Mouse (Mus musculus) neutrophil, adult 83 days (primary cell): ENCODE data around the gene Dnah10. TPM values are rescaled to one million over a fixed set of nuclear protein-coding genes. Genes with fewer than 3 reads are reported as not detected.

Experiments used
- total RNA-seq, 2 experiments: library from RNA; stranded (reverse); gene quantifications; one replicate each; pipeline ENCODE4 v1.2.4; 2023

Dnah10 gene
- total RNA-seq = not detected

DNA sequence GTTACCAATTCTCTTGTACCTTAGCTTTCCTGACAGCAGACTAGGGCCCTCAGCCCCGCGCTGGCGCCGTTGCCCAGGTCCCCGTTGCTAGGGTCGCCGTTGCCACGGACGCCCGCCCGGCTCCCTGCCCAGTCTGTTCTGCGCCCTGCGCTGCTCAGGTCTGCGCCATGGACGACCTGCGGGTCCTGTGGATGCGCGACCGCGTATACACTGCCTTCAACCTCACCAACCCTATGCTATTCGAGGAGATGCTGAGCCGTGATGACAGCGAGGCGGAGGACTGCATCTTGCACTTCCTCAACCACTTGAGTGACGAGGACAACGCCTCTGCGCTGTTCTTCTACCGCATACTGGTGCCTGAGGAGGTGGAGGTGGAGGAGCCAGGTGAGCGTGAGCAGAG, at the start of gene Dnah10:
Gene Dnah10 (plus strand): TSS at position 89 of the 400 bp plus-strand sequence.

DNA sequence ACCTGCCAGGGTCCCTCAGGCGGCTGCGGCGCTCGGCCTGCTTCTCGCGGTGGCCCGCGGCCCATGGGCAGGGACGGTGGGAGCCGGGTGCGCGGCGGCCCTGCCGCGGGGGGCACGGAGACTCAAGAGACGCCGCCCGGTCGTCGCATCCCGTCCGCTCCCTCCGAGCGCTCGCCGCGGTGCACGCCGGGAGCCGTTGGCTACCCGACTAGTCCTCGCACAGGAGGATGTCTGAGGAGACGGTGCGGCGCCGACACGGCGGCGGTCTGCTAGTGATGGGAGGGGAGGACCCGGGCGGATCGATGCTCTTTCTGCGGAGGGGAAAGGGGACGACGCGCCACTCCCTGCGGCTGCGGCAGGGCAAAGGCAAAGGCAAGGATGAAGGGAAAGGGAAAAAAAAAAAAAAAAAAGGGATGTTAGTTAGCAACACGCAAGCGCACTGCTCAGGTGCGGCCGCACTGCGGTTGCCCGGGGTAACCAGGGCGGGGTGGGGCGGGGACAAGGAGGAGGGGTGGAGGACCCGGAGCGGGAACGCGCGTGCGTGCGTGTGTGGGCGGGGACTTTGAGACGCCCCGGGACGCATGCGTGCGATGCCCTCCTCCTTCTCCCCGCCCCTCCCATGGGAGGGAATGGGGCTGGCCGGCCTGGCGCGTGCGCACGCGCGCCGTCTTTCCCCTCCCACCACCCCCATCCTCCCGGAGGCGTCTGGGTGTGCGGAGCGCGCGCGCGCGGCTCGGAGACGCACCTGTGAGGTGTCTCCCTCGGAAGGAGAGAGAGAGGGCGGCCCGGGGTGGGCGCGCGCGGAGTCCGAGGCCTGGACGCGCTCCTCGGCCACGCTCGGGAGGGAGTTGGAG, 137.4 kb downstream of the Dnah10 start, which contains the start of the genes Ccdc92 and Zfp664:
Gene Ccdc92 (minus strand): TSS at position 412 of the 854 bp plus-strand sequence.
Gene Zfp664 (plus strand): TSS at position 679 of the 854 bp plus-strand sequence.

Other genes with a start within 250 kb of the Dnah10 start
- 10 to 100 TPM; 73.8 to 78.3 TPM for gene Rilpl2, start 246.7 kb upstream of the Dnah10 start, total RNA-seq
- gene Snrnp35, start 242.0 kb upstream of the Dnah10 start, total RNA-seq = 10 to 100 TPM; 11.1 to 16.8 TPM
- 1 to 10 TPM in 1 of 2 experiments, under 1 TPM in 1; 0.53 to 1.3 TPM for gene Rilpl1, start 193.7 kb upstream of the Dnah10 start, total RNA-seq
- 100 to 1,000 TPM; 148 to 155 TPM for gene Tmed2, start 184.4 kb upstream of the Dnah10 start, total RNA-seq
- gene Ddx55, start 172.2 kb upstream of the Dnah10 start, total RNA-seq = 10 to 100 TPM; 13.9 to 14.5 TPM
- gene Eif2b1, start 146.0 kb upstream of the Dnah10 start, total RNA-seq = 10 to 100 TPM; 17.2 to 19.6 TPM
- 10 to 100 TPM in 1 of 2 experiments, 1 to 10 TPM in 1; 9.1 to 11.7 TPM for gene Gtf2h3, start 145.9 kb upstream of the Dnah10 start, total RNA-seq
- 10 to 100 TPM; 27.4 to 33.4 TPM for gene Atp6v0a2, start 96.5 kb upstream of the Dnah10 start, total RNA-seq
- gene Ccdc92, start 137.3 kb downstream of the Dnah10 start, total RNA-seq = under 1 TPM in 1 of 2 experiments, not detected in 1; 0.53 TPM
- 1 to 10 TPM; 5.6 to 5.7 TPM for gene Zfp664, start 137.6 kb downstream of the Dnah10 start, total RNA-seq